Mouse (Mus musculus): ENCODE measurements around the gene 9130409I23Rik. TPM values are rescaled to one million over a fixed set of nuclear protein-coding genes. Genes with fewer than 3 reads are reported as not detected.
A peak's percentile ranks its signal among the peaks of the same experiment; 100 is the strongest.

Gene 9130409I23Rik
- not detected for total RNA-seq (2021)

DNA sequence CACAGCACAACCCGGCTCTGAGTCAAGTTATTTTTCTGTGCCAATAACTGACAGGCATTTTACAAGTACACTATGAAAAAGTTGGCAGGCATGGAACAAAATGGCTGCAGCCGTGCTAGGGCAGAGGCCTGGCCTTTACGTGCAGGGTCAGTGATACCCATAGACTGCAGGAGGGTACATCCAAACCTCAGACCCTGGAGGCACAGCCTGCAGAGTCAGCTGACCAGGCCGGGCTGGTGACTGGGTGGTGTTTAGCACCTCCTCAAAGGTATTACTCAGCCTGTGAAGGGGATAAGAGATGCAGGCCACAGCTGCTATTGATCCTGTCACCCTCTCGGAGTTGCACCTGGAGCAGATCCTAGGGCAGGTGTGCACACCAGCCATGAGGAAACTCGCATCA is at the start of gene 9130409I23Rik:
Gene 9130409I23Rik, plus strand, starts transcription at position 301 of the 400 bp plus-strand sequence.
- no peak for DNase-seq (ENCODE audit: low spot score)
- intact Hi-C loops (cut with DNase I): no loop called here

DNA sequence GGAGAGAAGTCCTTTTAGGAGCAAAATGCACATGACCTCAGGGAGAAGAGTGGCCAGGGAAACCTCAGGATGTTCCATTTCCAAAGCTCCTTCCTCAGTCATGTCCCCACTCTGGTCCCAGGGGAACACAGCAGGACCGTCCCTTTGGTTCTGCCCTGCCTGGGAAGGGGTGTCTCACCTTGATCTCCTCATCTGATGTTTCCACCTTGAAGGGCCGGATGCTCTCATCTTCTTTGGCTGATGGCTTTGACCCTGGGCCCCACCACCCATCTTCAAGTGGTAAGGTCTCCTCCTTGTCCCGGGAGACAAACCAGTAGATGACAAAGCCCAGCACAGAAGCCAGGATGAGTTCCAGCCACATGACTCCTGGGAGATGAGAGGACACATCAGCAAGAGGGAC is 49.4 kb upstream of the 9130409I23Rik start:
- intact Hi-C loops (cut with DNase I): no loop called here
- no peak for DNase-seq (ENCODE audit: low spot score)

DNA sequence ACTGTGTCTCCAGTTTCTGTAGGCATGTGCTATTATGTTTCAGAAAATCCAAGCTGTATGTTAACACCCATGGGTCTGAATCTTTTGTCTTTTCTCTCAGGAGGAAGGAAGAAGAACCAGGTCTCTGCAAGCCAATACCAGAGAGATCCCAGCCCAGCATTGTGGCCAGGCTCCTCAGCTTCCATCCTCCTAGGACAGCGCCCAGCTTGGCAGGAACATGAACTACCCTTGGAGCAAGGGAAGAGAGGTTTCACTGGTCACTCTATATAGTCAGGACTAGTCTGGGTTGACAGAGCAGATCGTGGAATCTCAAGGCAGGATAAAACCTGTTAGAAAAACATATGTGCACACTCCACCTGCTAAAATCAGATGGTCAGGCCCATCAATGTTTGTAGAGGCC is 47.2 kb upstream of the 9130409I23Rik start:
- no peak for DNase-seq (ENCODE audit: low spot score)
- intact Hi-C loops (cut with DNase I): no loop called here

DNA sequence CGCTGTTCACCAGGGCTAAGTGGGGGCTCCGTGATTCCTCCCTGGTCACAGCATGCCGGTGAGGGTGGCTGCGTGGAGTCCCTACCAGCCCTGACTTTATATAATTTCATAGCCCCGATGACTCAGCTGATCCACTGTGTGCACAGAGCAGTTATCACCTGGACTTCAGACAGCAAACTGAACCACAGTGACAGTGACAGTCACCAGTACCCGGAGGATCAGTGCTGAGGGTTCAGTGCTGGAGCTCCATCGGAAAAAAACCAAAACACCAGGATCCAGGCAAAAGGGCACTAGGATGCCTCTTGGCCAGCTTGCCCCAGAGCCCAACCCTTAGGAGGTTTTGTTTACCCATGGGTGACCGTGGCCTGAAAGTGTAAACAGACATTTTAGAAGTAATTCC is 45.7 kb upstream of the 9130409I23Rik start:
- no peak for DNase-seq (ENCODE audit: low spot score)

DNA sequence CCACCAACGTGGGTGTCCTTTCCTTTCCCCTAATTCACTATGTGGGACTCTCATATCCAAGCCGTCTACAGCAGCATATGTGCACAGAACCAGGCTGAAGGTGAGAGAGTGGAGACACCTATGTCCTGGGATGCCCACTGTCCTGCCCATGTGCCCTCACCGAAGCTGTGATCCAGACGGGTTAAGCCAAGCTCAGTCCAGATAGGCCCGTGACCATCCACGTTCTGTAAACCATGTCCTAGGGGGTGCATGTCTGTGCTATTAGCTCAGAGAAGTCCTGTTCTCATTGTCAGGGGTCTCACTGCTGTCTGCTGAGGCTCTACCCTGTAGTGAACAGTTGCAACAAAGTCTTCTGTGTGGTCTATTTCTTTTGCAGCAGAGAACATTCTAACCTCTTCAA is 43.2 kb upstream of the 9130409I23Rik start:
- DNase-seq (ENCODE audit: low spot score): no peak
- intact Hi-C loops (cut with DNase I): no loop called here

More for the DNA sequence above, 45.7 kb upstream of the 9130409I23Rik start:
- intact Hi-C loops (cut with DNase I): no loop called here

DNA sequence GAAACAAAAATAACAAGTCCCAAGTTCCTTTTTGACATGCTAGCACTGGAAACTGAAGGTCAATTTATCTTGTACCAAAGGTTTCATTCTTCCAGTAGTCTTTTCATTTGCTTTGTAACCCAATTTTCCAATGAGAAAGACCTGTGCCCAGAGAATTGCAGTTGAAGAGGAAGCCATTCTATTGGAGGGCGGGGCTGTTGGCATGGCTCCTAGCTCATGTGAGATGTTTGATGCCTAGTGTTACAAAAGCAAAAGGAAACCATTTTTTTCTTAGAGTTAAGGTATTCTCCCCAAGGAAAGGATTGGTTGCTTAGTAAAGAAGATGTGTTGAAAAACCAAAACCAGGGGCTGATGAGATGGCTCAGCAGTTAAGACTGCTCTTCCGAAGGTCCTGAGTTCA is 42.8 kb upstream of the 9130409I23Rik start:
- intact Hi-C loops (cut with DNase I): no loop called here
- DNase-seq (ENCODE audit: low spot score): peak; percentile 42

DNA sequence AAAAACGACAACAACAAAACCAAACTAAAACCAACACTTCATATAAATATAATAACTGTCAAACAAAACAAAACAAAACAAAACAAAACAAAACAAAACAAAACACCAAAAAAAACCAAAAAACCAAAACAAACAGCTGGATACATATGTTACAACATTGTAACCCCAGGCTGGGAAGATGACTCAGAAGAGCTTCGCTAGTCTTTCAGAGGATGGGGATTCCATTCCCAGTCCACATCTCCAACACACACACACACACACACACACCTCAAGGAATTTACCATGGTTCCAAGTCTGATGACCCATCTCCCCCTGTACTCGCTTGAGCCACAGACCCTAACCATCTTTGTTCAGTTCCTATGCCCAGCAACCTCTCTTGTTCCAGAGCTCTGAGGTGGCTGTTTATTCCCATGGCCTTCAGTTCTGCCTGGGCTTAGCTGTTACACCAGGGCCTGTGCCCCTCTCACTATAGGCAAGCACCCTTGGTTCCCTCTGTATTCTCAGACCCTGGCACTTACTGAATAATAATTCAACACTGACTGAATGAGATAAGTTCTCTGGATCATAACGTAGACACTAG is 41.9 kb upstream of the 9130409I23Rik start:
- intact Hi-C loops (cut with DNase I): no loop called here
- DNase-seq (ENCODE audit: low spot score): no peak

DNA sequence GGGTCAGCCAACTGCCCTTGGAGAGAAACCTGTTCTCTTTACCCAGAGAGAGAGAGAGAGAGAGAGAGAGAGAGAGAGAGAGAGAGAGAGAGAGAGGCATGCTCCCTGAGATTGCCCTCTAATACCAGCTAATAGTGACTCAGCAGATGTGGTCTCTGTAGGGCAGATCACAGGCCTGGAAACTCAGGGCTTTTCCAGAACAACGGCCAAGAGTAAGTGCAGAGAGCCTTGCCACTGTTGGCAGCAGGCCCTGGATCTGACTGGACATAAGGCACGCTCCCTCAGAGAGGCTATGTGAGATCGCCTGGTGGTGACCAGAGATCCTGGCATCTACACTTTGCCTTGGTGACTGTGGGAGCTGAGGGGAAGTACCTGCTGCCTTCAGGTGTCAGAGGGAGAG is 41.3 kb upstream of the 9130409I23Rik start:
- intact Hi-C loops (cut with DNase I): loop anchor here (10.0 kb wide), 1 partner anchor 205 kb away; the partner anchor contains the start of gene Wdr26
- DNase-seq (ENCODE audit: low spot score): peak; percentile 49

DNA sequence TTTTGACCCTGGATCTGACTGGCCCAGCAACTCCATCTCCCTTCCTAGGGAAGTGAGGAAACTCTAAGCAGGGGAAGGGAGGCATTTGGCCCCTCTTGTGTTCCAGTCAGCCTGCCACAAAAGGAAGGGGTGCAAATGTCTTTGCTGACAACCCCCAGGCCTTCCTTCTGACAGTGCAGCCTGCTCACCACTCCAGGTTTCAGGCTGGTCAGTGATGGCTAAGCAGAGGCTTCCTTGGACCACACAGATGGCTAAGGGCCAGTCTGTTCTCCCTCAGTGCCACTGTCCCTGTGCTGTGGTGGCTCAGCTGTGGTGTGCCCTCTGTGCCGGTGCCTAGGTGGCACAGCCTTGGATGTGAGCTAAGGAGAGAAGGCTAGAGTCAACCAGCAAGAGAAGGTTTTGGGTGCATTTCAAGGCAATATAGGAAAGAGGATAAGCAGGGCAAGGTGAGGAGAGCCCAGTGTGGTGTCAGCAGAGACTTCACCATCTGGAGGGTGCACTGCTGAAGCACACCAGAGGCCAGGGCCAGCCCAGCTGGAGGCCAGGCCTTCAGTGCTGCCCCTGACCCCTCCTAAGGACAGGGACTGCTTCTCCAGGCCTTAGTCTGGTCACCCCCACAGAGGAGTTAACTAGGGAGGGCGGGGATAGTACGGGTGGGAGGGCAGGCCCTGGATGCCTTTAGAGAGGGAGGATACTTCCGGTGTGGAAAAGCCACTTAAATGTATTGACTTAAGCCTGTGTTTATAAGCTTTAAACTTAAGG is 40.7 kb upstream of the 9130409I23Rik start:
- no peak for DNase-seq (ENCODE audit: low spot score)
- intact Hi-C loops (cut with DNase I): loop anchor here (10.0 kb wide), 1 partner anchor 204 kb away; the partner anchor contains the start of gene Wdr26

DNA sequence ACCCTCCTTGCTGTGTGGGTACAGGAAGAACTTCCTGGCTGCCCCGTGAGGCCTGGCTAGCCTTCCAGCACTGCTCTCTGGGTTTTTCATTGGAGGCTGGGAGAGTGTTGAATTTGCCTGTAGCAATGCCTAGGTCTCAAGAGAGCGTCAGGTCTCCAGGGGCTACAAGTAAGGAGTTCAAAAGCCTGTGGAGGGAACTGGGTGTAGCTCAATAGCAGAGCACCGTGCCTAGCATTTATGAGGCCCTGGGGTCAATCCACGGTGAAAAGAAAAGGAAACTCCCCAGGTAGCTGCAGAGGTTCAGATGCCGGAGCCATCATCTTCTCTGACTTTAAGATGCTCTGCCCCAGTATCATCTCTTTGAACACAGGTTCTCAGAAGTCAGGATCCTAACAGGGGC is 39.4 kb upstream of the 9130409I23Rik start:
- DNase-seq (ENCODE audit: low spot score): no peak
- intact Hi-C loops (cut with DNase I): loop anchor here (10.0 kb wide), 1 partner anchor 203 kb away; the partner anchor contains the start of gene Wdr26

DNA sequence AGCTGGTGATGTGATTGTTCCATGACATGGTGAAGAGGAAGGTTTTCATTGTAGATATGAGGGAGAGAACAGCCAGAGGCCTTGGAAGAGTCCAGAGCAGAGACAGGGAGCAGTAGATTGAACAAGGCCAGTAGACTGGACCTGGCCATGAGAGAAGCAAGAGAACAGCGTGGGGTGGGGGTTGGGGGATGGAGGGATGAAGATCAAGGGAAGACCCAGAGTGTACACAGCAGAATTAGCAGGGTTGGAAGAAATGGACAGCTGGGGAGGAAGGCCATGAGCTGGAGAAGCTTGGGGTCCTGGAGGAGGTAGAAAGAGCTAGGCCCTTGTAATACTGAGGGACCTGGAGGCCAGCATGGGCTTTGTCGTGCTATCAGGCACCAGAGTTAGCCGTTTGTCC is 38.6 kb upstream of the 9130409I23Rik start:
- intact Hi-C loops (cut with DNase I): loop anchor here (10.0 kb wide), 1 partner anchor 202 kb away; the partner anchor contains the start of gene Wdr26

DNA sequence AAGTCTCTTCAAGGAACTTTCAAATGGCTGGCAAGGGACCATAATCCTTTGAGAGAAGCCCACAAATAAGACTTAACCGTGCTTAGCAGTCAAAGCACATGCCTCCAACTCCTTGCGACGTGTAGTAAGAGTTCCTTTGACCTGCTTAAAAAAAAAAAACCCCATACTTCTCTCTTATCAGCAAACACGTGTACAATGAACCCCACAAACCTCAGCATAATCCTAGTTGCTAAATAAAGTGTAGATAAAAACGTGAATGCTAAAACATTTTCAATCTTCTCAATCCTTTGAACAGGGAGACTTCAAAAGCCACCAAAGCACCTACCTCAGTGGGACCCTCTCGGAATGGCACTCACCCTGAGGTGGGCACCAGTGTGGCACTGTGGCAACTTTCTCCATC is 37.6 kb upstream of the 9130409I23Rik start:
- no peak for DNase-seq (ENCODE audit: low spot score)
- intact Hi-C loops (cut with DNase I): loop anchor here (10.0 kb wide), 1 partner anchor 201 kb away; the partner anchor contains the start of gene Wdr26

More for the DNA sequence above, 38.6 kb upstream of the 9130409I23Rik start:
- no peak for DNase-seq (ENCODE audit: low spot score)

DNA sequence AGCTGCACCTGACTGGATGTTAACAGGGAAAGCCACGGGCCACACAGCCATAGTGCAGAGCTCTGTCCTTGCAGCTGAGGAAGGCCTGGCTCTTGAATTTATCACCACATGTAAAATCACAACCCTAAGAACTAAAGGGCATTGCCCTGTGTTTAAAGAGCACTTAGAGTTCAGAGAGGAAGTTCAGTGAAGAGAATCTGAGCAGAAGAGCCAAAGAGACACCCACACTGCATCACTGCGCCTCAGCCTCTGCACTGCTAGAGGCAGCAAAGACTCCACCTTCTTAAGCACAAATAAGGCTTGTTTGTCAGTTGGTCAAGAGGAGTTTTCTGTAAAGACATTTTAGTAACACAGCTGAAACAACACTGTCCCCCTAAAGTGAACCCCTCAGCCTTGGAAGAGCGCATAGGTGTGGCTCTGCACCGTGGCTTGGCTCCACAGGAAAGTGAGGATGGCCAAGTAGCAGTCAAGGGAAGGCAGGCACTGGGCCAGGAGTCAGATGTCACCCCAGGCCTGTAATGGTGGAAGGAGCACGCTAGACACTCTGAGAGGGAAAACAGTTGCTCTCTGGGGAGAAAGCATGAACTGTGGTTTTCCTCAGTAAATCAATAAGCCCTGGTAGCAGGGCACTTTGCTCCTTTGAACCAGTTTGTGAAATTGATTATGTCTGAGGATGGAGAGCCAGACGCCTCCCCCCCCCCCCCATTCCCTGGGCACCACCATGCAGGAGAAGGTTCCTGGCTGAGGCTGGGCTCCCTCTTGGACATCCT is 36.1 kb upstream of the 9130409I23Rik start:
- DNase-seq (ENCODE audit: low spot score): peak; percentile 64
- intact Hi-C loops (cut with DNase I): loop anchor here (10.0 kb wide), 1 partner anchor 200 kb away; the partner anchor contains the start of gene Wdr26

DNA sequence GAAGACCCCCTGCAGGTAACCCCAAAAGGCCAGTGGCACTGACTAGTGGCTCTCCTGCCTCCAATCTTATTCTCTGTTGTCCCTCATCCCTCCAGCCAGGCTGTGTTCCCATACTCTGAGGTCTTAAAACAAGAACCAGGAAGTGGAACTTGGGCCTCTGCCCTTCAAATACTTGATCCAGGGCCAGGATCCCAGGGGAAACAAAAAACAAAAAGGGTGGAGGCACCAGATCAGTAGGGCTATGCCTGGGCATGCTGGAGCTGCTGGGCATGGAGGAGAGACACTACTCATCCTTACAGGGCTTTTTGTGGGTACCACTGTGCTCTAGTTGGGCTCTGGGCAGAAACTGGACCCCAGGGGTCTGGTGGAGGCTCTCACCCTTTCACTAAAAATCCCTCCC is 35.5 kb upstream of the 9130409I23Rik start:
- peak; percentile 80 for DNase-seq (ENCODE audit: low spot score)

DNA sequence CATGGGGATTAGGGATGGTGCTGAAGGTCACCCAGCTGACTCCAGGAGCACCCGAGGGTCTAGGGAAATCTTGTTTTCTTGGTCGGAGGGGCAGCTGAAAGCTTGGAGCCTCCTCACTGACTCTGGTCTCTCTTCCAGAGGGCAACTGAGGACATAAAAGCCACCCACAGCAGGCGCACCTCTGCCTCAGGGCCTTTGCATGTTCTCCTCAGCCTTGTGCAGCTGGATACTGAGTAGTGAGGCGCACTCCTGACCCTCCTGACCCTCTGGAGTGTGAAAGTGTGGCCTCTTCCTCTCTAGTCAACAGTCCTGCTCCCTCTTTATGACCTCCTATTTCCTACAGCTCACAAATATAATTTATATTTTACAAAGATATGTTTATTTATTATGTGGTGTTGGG is 35.0 kb upstream of the 9130409I23Rik start:
- DNase-seq (ENCODE audit: low spot score): no peak
- intact Hi-C loops (cut with DNase I): loop anchor here (10.0 kb wide), 1 partner anchor 199 kb away; the partner anchor contains the start of gene Wdr26

More for the DNA sequence above, 35.5 kb upstream of the 9130409I23Rik start:
- intact Hi-C loops (cut with DNase I): loop anchor here (10.0 kb wide), 1 partner anchor 199 kb away; the partner anchor contains the start of gene Wdr26

DNA sequence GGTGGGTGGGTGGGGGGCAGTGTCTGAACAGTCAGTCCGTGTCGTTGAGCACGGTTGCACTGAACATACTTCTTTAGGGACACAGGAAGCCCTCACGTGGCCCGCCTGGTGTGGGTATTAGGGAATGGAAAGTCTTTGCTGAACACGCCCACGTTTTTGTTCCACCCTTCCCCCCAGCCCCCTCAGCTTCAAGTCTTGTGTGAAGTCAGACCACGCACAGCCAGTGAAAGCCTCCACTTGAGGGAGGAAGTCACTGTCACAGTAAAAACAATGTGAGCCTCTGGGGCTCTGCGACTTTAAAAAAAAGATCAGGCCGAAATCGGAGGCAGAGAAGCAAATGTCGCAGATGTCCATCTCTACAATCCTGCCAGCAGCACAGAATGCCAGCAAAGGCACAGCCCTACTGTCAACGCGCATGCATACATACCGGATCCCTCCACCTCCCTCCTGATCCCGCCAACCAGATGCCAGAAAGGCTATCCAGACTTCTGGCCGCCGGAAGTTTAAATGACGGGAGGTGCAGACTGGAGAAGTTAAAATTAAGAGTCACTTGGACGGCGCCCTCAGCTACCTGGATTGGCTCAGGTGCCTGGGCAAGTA is 34.4 kb upstream of the 9130409I23Rik start:
- intact Hi-C loops (cut with DNase I): loop anchor here (10.0 kb wide), 1 partner anchor 198 kb away; the partner anchor contains the start of gene Wdr26
- peak; percentile 90 for DNase-seq (ENCODE audit: low spot score)

DNA sequence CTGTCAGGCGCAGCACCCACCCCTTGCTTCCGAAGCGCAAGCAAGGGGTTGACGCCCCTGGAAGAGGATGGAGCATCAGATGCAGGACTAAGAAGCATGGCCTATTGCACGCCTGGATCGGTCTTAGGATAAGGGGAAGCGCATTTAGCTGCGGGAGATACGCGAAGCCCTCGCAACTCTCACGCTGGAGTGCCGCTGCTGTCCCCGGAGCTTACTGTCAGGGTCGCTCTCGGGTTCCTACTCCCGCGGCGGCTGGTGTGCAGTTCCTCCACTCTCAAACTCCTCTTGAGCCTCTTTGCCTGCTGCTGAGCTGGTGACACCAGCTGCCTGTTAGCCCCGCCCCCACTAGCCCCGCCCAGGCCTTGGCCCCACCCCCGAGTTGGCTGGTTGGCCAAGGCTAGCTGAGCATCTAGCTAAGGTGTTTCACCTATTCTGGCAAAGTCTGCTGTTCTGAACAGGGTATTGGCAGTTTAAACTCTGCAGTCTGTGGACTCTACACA is 33.8 kb upstream of the 9130409I23Rik start:
- intact Hi-C loops (cut with DNase I): loop anchor here (10.0 kb wide), 1 partner anchor 198 kb away; the partner anchor contains the start of gene Wdr26
- DNase-seq (ENCODE audit: low spot score): peak; percentile 76

DNA sequence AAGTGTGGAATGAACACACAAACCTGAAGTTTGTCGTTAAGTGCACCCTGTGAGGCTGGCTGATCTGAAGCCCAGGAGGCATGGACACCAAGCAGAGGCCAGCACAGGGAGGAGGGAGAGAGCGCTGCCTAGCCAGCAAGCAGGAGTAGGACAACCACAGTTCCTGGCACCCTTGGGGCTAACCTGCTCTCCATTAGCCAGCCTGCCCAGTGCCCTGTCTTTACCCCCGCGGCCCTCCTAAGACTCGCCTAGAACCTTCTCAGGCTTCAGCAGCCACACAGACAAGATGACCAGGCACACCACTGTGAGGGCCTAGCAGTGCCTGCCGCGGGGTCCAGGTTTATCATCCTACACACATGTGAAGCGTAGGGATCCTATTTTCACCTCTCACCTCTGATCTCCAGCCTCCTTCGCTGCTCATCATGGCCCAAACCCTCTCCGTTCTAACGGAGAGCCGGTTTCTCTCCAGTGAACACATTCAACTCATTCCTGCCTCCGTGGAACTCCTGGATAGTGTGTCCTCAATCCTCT is 33.1 kb upstream of the 9130409I23Rik start:
- intact Hi-C loops (cut with DNase I): loop anchor here (10.0 kb wide), 1 partner anchor 197 kb away; the partner anchor contains the start of gene Wdr26

More for the DNA sequence above, 33.1 kb upstream of the 9130409I23Rik start:
- DNase-seq (ENCODE audit: low spot score): no peak

Measured in heart, postnatal 25 days (tissue).